Comparison of ENCODE assay signal across 7 mouse cellular contexts in genomic region chr10:59974786-59975185, GRCm38 (mm10). TPM values are rescaled to one million over a fixed set of nuclear protein-coding genes. Genes with fewer than 3 reads are reported as not detected.
A peak's percentile ranks its signal among the peaks of the same experiment; 100 is the strongest.
DNase-seq lines count a peak whose midpoint lies in the region; ATAC-seq and TF ChIP-seq lines count a peak whose summit lies in the region.

No protein-coding gene starts in this region.

- 64% methylated on average over 3 of the region's 3 CpGs for WGBS in embryonic facial prominence, embryonic 10.5 days
- 40% methylated on average over 3 of the region's 3 CpGs for WGBS in hindbrain, embryonic 13.5 days
- 35% methylated on average over 3 of the region's 3 CpGs for WGBS in lung, embryonic 15.5 days

- no peaks in the 10 kb centered on the region for H3K36me3 ChIP-seq in ES-Bruce4 (ENCODE audit: control insufficient read depth, insufficient read depth, low read length, poor library complexity, severe bottlenecking)
- no peaks in the 10 kb centered on the region for H3K36me3 ChIP-seq in embryonic facial prominence, embryonic 10.5 days (replicated peaks)
- no peaks in the 10 kb centered on the region for H3K36me3 ChIP-seq in hindbrain, embryonic 13.5 days
- no peaks in the 10 kb centered on the region for H3K36me3 ChIP-seq in lung, embryonic 15.5 days

- peak overlapping the region; percentile 71 for H3K27ac ChIP-seq in ES-Bruce4 (ENCODE audit: insufficient read depth, low read length)
- peak overlapping the region; percentile 88 for H3K27ac ChIP-seq in embryonic facial prominence, embryonic 10.5 days (replicated peaks)
- H3K27ac ChIP-seq in hindbrain, embryonic 13.5 days: peak overlapping the region; percentile 53; the same call in 1 of the 2 replicates
- H3K27ac ChIP-seq in lung, embryonic 15.5 days: peak overlapping the region; percentile 71

- no peak for TF ChIP-seq POLR2A in ES-Bruce4 (IDR thresholded peaks at IDR 0.05; ENCODE audit: insufficient read depth, low read length)

- no peak for TF ChIP-seq CTCF in ES-Bruce4 (IDR thresholded peaks at IDR 0.05; ENCODE audit: low read depth, low read length)

- no peak overlapping the region for H3K4me2 ChIP-seq in hindbrain, embryonic 13.5 days
- H3K4me2 ChIP-seq in lung, embryonic 15.5 days: peak overlapping the region; percentile 23; the same call in 1 of the 2 replicates

- no peak overlapping the region for H3K9ac ChIP-seq in ES-Bruce4 (ENCODE audit: low read depth, poor library complexity, severe bottlenecking)
- H3K9ac ChIP-seq in hindbrain, embryonic 13.5 days: no peak overlapping the region
- H3K9ac ChIP-seq in lung, embryonic 15.5 days: no peak overlapping the region

- TF ChIP-seq EP300 in ES-Bruce4 (IDR thresholded peaks at IDR 0.05; ENCODE audit: insufficient read depth, low read depth, low read length): no peak

- no peaks in the 10 kb centered on the region for H3K9me3 ChIP-seq in ES-Bruce4 (replicated peaks; ENCODE audit: control insufficient read depth, insufficient read depth, low read length, poor library complexity, severe bottlenecking)
- no peaks in the 10 kb centered on the region for H3K9me3 ChIP-seq in embryonic facial prominence, embryonic 10.5 days
- no peaks in the 10 kb centered on the region for H3K9me3 ChIP-seq in hindbrain, embryonic 13.5 days
- no peaks in the 10 kb centered on the region for H3K9me3 ChIP-seq in lung, embryonic 15.5 days

- H3K4me1 ChIP-seq in ES-Bruce4 (ENCODE audit: control insufficient read depth, insufficient read depth, low read length): peaks cover 29% of the 10 kb centered on the region
- peaks cover 63% of the 10 kb centered on the region for H3K4me1 ChIP-seq in embryonic facial prominence, embryonic 10.5 days
- peaks cover 63% of the 10 kb centered on the region for H3K4me1 ChIP-seq in hindbrain, embryonic 13.5 days (replicated peaks)
- H3K4me1 ChIP-seq in lung, embryonic 15.5 days: peaks cover 64% of the 10 kb centered on the region

- ATAC-seq in hindbrain, embryonic 13.5 days (ENCODE audit: low FRiP score): no peak
- ATAC-seq in lung, embryonic 15.5 days (ENCODE audit: borderline replicate concordance, extremely low read depth, low FRiP score, low TSS enrichment): peak; percentile 81
- ATAC-seq in frontal cortex, adult (ENCODE audit: low TSS enrichment): no peak

- no peaks in the 10 kb centered on the region for H3K27me3 ChIP-seq in ES-Bruce4 (ENCODE audit: control insufficient read depth, insufficient read depth, low read length, poor library complexity, severe bottlenecking)
- peaks cover 4% of the 10 kb centered on the region; the same call in 1 of the 2 replicates for H3K27me3 ChIP-seq in embryonic facial prominence, embryonic 10.5 days (replicated peaks; ENCODE audit: low read depth, poor library complexity, severe bottlenecking)
- no peaks in the 10 kb centered on the region for H3K27me3 ChIP-seq in hindbrain, embryonic 13.5 days
- H3K27me3 ChIP-seq in lung, embryonic 15.5 days: no peaks in the 10 kb centered on the region; the same call in 1 of the 2 replicates

- H3K4me3 ChIP-seq in ES-Bruce4 (ENCODE audit: low read depth, low read length): no peak overlapping the region
- H3K4me3 ChIP-seq in embryonic facial prominence, embryonic 10.5 days: peak overlapping the region; percentile 39; the same call in 1 of the 2 replicates
- no peak overlapping the region for H3K4me3 ChIP-seq in hindbrain, embryonic 13.5 days
- H3K4me3 ChIP-seq in lung, embryonic 15.5 days: no peak overlapping the region

- no peak for DNase-seq in embryonic facial prominence, embryonic 10.5 days (ENCODE audit: low spot score)
- peak; percentile 64 for DNase-seq in thymus, postnatal 25 days
- no peak for DNase-seq in layer of hippocampus, adult 18-20 months (ENCODE audit: low spot score in 2 of 2)

RNA-seq across cellular contexts. Expression of gene Ddit4, which starts 23.2 kb away (rescaled TPM):
- polyA plus RNA-seq in ES-Bruce4 (2011; ENCODE audit: insufficient read depth, insufficient read length, low read depth, missing spikeins): 172 and 176 TPM in 2 replicates
- 35.9 and 42.0 TPM in 2 replicates for polyA plus RNA-seq in embryonic facial prominence, embryonic 10.5 days (2016; fragmentation: Nextera tagmentation; extraction: Ambion mirVana)
- polyA plus RNA-seq in hindbrain, embryonic 13.5 days (2015; fragmentation: Nextera tagmentation; extraction: Ambion mirVana): 64.8 and 69.6 TPM in 2 replicates
- 43.2 and 49.6 TPM in 2 replicates for polyA plus RNA-seq in lung, embryonic 15.5 days (2015; fragmentation: Nextera tagmentation; extraction: Ambion mirVana)
- total RNA-seq in layer of hippocampus, adult 18-20 months (2021): 10 to 100 TPM; 69.7 to 89.5 TPM

RNA-seq across cellular contexts. Expression of gene Ascc1, which starts 27.8 kb away (rescaled TPM):
- 52.9 and 53.7 TPM in 2 replicates for polyA plus RNA-seq in ES-Bruce4 (2011; ENCODE audit: insufficient read depth, insufficient read length, low read depth, missing spikeins)
- 35.8 and 41.8 TPM in 2 replicates for polyA plus RNA-seq in embryonic facial prominence, embryonic 10.5 days (2016; fragmentation: Nextera tagmentation; extraction: Ambion mirVana)
- 47.1 and 47.5 TPM in 2 replicates for polyA plus RNA-seq in hindbrain, embryonic 13.5 days (2015; fragmentation: Nextera tagmentation; extraction: Ambion mirVana)
- polyA plus RNA-seq in lung, embryonic 15.5 days (2015; fragmentation: Nextera tagmentation; extraction: Ambion mirVana): 42.4 and 45.2 TPM in 2 replicates
- 10 to 100 TPM; 15.4 to 17.9 TPM for total RNA-seq in layer of hippocampus, adult 18-20 months (2021)

RNA-seq across cellular contexts. Expression of gene Anapc16, which starts 28.1 kb away (rescaled TPM):
- 22.7 and 24.4 TPM in 2 replicates for polyA plus RNA-seq in ES-Bruce4 (2011; ENCODE audit: insufficient read depth, insufficient read length, low read depth, missing spikeins)
- 104 and 109 TPM in 2 replicates for polyA plus RNA-seq in embryonic facial prominence, embryonic 10.5 days (2016; fragmentation: Nextera tagmentation; extraction: Ambion mirVana)
- 127 and 134 TPM in 2 replicates for polyA plus RNA-seq in hindbrain, embryonic 13.5 days (2015; fragmentation: Nextera tagmentation; extraction: Ambion mirVana)
- 109 and 112 TPM in 2 replicates for polyA plus RNA-seq in lung, embryonic 15.5 days (2015; fragmentation: Nextera tagmentation; extraction: Ambion mirVana)
- 10 to 100 TPM; 66.9 to 73.1 TPM for total RNA-seq in layer of hippocampus, adult 18-20 months (2021)
